Mouse (Mus musculus): Measurements from ENCODE around the gene Rbsn. TPM values are rescaled to one million over a fixed set of nuclear protein-coding genes. Genes with fewer than 3 reads are reported as not detected.
A peak's percentile ranks its signal among the peaks of the same experiment; 100 is the strongest.

Rbsn gene
- total RNA-seq (2017), result 15.8 and 28.8 TPM in 2 replicates

GRCm38 (mm10) chr6:92214773-92215449 is at the start of gene Rbsn:
TSS of gene Rbsn (minus strand) at chr6:92214925.
- peak; percentile 97 to 99 for ATAC-seq (replicated peaks in 1 of 2; ENCODE audit: insufficient read depth in 1 of 2, low FRiP score in 2 of 2, low TSS enrichment in 1 of 2, low read depth in 1 of 2, poor library complexity in 2 of 2, severe bottlenecking in 2 of 2)

- no peak for ATAC-seq (replicated peaks in 1 of 2; ENCODE audit: insufficient read depth in 1 of 2, low FRiP score in 2 of 2, low TSS enrichment in 1 of 2, low read depth in 1 of 2, poor library complexity in 2 of 2, severe bottlenecking in 2 of 2)
These were observed 46.6 kb upstream of the Rbsn start for GRCm38 (mm10) chr6:92261162-92261843.

GRCm38 (mm10) chr6:92255346-92255745 is 40.6 kb upstream of the Rbsn start:
- no peak for ATAC-seq (replicated peaks in 1 of 2; ENCODE audit: insufficient read depth in 1 of 2, low FRiP score in 2 of 2, low TSS enrichment in 1 of 2, low read depth in 1 of 2, poor library complexity in 2 of 2, severe bottlenecking in 2 of 2)

- ATAC-seq (replicated peaks in 1 of 2; ENCODE audit: insufficient read depth in 1 of 2, low FRiP score in 2 of 2, low TSS enrichment in 1 of 2, low read depth in 1 of 2, poor library complexity in 2 of 2, severe bottlenecking in 2 of 2), result no peak
These were observed 38.6 kb upstream of the Rbsn start for GRCm38 (mm10) chr6:92253253-92253870.

GRCm38 (mm10) chr6:92247215-92247919 is 32.6 kb upstream of the Rbsn start:
- ATAC-seq (replicated peaks in 1 of 2; ENCODE audit: insufficient read depth in 1 of 2, low FRiP score in 2 of 2, low TSS enrichment in 1 of 2, low read depth in 1 of 2, poor library complexity in 2 of 2, severe bottlenecking in 2 of 2), result no peak

- no peak for ATAC-seq (replicated peaks in 1 of 2; ENCODE audit: insufficient read depth in 1 of 2, low FRiP score in 2 of 2, low TSS enrichment in 1 of 2, low read depth in 1 of 2, poor library complexity in 2 of 2, severe bottlenecking in 2 of 2)
These were observed 31.6 kb upstream of the Rbsn start for GRCm38 (mm10) chr6:92246335-92246734.

GRCm38 (mm10) chr6:92244591-92244990 is 29.9 kb upstream of the Rbsn start, which contains the start of gene Trh:
TSS of gene Trh (minus strand) at chr6:92244650.
- ATAC-seq (replicated peaks in 1 of 2; ENCODE audit: insufficient read depth in 1 of 2, low FRiP score in 2 of 2, low TSS enrichment in 1 of 2, low read depth in 1 of 2, poor library complexity in 2 of 2, severe bottlenecking in 2 of 2), result no peak

GRCm38 (mm10) chr6:92241178-92241906 is 26.6 kb upstream of the Rbsn start:
- ATAC-seq (replicated peaks in 1 of 2; ENCODE audit: insufficient read depth in 1 of 2, low FRiP score in 2 of 2, low TSS enrichment in 1 of 2, low read depth in 1 of 2, poor library complexity in 2 of 2, severe bottlenecking in 2 of 2), result peak; percentile 88 to 96

- no peak for ATAC-seq (replicated peaks in 1 of 2; ENCODE audit: insufficient read depth in 1 of 2, low FRiP score in 2 of 2, low TSS enrichment in 1 of 2, low read depth in 1 of 2, poor library complexity in 2 of 2, severe bottlenecking in 2 of 2)
These were observed 20.3 kb upstream of the Rbsn start for GRCm38 (mm10) chr6:92235036-92235435.

- no peak for ATAC-seq (replicated peaks in 1 of 2; ENCODE audit: insufficient read depth in 1 of 2, low FRiP score in 2 of 2, low TSS enrichment in 1 of 2, low read depth in 1 of 2, poor library complexity in 2 of 2, severe bottlenecking in 2 of 2)
These were observed 17.0 kb upstream of the Rbsn start for GRCm38 (mm10) chr6:92231762-92232161.

GRCm38 (mm10) chr6:92231356-92231755 is 16.6 kb upstream of the Rbsn start:
- no peak for ATAC-seq (replicated peaks in 1 of 2; ENCODE audit: insufficient read depth in 1 of 2, low FRiP score in 2 of 2, low TSS enrichment in 1 of 2, low read depth in 1 of 2, poor library complexity in 2 of 2, severe bottlenecking in 2 of 2)

- ATAC-seq (replicated peaks in 1 of 2; ENCODE audit: insufficient read depth in 1 of 2, low FRiP score in 2 of 2, low TSS enrichment in 1 of 2, low read depth in 1 of 2, poor library complexity in 2 of 2, severe bottlenecking in 2 of 2), result no peak
These were observed 14.9 kb upstream of the Rbsn start for GRCm38 (mm10) chr6:92229586-92229985.

GRCm38 (mm10) chr6:92229103-92229502 is 14.4 kb upstream of the Rbsn start:
- no peak for ATAC-seq (replicated peaks in 1 of 2; ENCODE audit: insufficient read depth in 1 of 2, low FRiP score in 2 of 2, low TSS enrichment in 1 of 2, low read depth in 1 of 2, poor library complexity in 2 of 2, severe bottlenecking in 2 of 2)

GRCm38 (mm10) chr6:92224981-92225380 is 10.3 kb upstream of the Rbsn start:
- ATAC-seq (replicated peaks in 1 of 2; ENCODE audit: insufficient read depth in 1 of 2, low FRiP score in 2 of 2, low TSS enrichment in 1 of 2, low read depth in 1 of 2, poor library complexity in 2 of 2, severe bottlenecking in 2 of 2), result no peak

GRCm38 (mm10) chr6:92222021-92222420 is 7.3 kb upstream of the Rbsn start:
- no peak for ATAC-seq (replicated peaks in 1 of 2; ENCODE audit: insufficient read depth in 1 of 2, low FRiP score in 2 of 2, low TSS enrichment in 1 of 2, low read depth in 1 of 2, poor library complexity in 2 of 2, severe bottlenecking in 2 of 2)

- ATAC-seq (replicated peaks in 1 of 2; ENCODE audit: insufficient read depth in 1 of 2, low FRiP score in 2 of 2, low TSS enrichment in 1 of 2, low read depth in 1 of 2, poor library complexity in 2 of 2, severe bottlenecking in 2 of 2), result no peak
These were observed 6.9 kb upstream of the Rbsn start for GRCm38 (mm10) chr6:92221604-92222003.

- no peak for ATAC-seq (replicated peaks in 1 of 2; ENCODE audit: insufficient read depth in 1 of 2, low FRiP score in 2 of 2, low TSS enrichment in 1 of 2, low read depth in 1 of 2, poor library complexity in 2 of 2, severe bottlenecking in 2 of 2)
These were observed 4.7 kb upstream of the Rbsn start for GRCm38 (mm10) chr6:92219445-92219844.

Measured in hematopoietic stem cell, adult 5-6 weeks (primary cell).